Mouse (Mus musculus): ENCODE results near the gene Odc1. TPM values are rescaled to one million over a fixed set of nuclear protein-coding genes. Genes with fewer than 3 reads are reported as not detected.
"Not testable (repeated sequence)": the region's sequence is repeated elsewhere in the genome, so short reads cannot be mapped to it uniquely, and the experiment has no call there.

Gene Odc1
- total RNA-seq, 4 experiments from 2014 or later, result 76.1 to 79.2 (median 77.4) TPM

GRCm38 (mm10) chr12:17549421-17549820 lies 4.8 kb downstream of the Odc1 start:
- not testable (repeated sequence) for DNase-seq (ENCODE audit: low spot score in 2 of 2)

DNA sequence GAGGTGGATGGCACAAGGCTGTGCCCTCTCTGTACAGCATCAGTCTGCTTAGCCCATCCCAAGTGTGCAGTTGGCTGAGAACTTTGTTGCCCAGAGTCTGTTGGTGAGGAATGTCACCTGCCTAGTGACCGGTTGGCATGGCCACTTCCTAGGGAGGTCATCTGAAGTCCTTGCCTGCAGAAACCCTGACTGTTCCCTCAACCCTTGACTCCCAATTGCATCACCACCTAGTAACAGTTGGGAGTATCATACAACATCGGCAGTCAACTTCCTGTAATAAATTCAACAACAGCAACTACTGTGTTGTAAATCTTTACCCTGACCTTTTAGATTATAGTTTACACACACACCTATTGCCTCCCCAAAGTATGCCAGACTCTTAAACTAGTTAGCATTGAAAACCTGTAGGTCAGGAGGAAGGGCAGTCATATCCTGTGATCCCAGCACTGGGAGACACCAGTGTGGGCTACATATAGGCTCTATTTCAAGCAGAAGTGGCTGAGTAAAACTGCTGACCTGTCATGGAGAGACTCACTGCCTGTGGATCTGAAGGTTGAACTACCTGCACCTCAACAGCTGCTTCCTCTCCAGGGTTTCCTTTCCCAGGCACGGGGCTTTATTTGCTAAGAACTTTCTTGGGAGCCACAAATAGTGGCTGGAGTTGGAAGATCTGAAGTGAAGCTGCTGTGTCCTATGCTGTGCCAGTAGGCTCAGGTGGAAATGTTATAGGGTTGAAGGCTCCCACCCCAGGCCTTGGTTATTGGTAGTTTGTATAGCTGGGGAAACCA lies 6.8 kb downstream of the Odc1 start:
- no peak for DNase-seq (ENCODE audit: low spot score in 2 of 2)

DNA sequence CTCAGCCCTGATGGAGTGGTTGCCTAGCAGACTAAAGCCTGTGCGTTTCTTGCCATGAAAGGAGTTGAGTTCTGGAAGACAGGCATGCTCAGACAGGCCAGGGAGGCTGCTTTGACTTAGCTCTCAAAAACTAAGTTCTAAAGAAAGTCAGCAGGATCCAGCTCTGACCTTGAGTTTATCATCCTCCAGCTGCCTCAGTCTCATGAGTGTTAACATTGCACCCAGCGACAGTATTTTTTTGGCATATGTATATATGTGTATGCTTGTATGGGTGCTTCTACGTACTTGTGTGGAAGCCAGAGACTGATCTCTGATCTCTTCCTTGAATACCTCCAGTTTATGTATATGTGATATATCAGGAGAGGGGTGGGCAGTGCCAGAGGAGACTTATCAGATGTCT lies 7.8 kb downstream of the Odc1 start:
- no peak for DNase-seq (ENCODE audit: low spot score in 2 of 2)

- no peak for DNase-seq (ENCODE audit: low spot score in 2 of 2)
These were observed 8.4 kb downstream of the Odc1 start for GRCm38 (mm10) chr12:17552949-17553348.

GRCm38 (mm10) chr12:17553627-17554026 lies 9.0 kb downstream of the Odc1 start:
- no peak for DNase-seq (ENCODE audit: low spot score in 2 of 2)

DNA sequence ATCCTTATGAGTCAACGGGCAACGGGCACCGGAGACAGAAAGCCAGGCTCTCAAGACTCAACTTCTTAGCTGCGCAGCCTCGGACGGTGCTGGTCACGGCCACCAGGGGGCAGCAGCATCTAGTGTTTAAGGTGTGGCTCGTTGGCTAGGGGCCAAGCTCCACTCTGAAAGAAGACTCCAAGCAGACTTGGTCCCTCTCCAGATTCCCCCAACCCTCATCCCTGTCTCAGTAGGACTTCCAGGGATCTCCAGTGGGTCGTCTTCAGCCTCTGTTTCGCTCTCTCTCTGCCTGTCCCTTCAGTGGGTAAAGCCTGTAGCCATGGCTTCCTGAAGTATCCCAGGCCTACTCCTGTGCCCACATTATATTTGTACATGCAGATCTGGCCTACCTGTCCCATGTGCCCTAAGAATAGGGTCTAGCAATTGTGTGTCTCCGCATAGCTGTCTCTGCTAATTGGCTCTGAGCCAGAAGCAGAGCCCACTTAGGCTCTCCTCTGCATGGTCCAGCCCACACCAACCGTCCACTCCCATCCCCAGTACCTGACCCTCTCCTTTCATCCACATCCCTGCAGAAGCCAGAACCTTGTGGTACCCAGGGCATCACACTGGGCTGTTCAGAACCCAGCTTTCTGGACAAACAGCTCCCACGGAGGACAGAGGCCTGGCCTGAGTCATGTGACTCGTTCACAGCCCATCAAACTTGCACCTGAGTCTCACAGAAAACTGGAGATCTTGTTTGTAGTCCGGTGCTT lies 9.8 kb downstream of the Odc1 start:
- DNase-seq (ENCODE audit: low spot score in 2 of 2), result peak; percentile 79 to 91

DNA sequence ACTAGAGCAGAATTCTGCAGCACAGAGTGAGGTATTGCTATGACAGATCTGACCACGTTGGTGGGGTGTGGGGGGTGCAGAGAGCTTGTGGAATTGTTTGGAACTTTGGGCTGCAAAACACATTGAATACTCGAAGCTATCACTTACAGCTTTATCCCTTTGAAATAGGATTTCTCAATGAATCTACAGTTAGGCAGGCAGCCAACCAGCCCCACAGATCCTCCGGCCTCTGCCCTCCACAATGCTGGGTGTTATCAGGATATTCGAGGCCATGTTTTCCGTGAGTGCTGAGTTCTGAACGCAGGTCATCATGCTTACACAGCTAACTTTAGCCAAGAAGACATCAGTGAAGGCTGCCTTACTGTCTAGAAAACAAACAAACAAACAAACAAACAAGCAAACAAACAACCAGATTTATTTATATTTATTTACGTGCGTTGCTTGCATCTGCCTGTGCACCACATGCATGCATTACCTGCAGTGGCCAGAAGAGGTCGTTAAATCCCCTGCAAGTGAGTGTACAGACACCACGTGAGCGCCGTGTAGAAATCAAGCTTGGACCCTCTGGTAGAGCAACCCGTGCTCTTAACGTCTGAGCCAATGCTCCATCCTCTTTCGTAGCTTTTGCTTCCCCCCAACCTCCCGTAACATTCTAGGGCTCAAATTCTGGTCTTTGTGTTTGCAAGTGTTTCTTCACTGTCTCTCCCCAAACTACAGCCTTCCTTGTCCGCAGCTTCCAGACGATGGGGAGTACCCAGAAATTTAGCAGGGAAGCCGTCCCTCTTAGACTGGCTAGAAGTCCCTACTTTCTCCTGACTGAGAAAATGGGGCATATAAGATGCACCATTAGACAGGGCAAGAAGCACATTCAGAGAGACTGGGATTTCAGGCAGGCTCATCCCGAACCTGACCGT lies 12.1 kb downstream of the Odc1 start:
- DNase-seq (ENCODE audit: low spot score in 2 of 2), result peak; percentile 54 to 68

GRCm38 (mm10) chr12:17557344-17557966 lies 12.9 kb downstream of the Odc1 start:
- no peak for DNase-seq (ENCODE audit: low spot score in 2 of 2)

DNA sequence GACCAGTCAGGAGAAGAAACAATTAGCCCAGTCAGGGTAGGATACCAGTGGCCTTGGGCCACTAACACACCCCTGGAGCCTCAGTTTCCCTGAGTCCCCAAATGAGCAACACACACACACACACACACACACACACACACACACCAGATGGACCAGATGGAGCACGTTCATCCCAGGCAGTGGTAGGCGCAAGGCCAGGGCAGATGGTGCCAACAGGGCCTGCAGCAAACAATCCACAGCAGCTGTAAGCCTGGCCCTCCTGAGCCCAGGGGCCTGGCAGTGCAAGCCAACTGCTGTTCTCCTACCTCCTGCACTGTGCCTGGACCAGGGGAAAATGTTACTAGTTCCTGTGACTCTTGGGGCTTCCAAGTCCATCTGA lies 13.4 kb downstream of the Odc1 start:
- no peak for DNase-seq (ENCODE audit: low spot score in 2 of 2)

DNA sequence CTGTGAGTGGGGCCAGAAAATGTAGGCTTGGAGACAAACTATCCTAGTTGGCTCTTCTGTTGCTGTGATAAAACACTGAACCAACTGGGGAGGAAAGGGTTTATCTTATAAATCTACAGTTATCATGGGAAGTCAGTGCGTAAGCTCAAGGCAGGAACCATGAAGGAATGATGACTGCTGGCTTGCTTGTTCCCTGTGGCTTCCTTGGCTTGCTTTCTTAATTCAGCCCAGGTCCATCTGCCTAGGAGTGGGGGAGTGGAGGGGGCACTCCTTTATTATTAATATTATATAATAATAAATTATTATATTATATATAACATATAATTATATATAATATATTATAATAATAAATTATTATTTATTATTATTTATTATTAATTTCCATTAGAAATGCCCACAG lies 17.8 kb downstream of the Odc1 start:
- DNase-seq (ENCODE audit: low spot score in 2 of 2), result no peak

DNA sequence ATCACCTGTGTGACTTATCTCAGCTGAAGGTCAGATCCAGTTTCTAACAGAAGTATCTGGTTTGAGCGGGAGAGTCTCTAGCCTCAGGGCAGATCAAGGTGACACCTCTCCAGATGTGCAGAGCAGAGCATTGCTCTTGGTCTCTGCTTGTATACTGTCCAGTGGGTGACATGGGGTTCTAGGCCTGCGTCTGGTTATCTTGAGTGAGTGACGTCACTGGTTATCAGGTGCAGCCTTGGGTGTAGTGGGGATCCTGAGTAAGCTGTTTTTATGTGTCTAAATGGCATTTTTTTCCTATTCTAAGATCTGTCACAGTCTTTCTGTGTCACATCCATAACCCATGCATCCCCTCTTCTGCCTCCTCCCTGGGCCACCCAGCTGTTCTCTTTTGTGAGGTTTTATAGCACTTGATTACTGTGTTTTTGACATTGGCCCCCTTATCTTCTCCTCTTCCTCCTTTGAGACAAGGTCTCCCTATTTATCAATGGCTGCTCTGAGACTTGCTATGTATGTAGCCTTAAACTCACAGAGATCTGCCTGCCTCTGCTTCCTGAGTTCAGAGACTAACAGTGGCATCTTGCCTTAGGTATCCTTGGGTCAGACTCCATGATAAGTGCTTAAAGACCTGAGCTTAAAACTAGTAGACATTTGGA lies 20.9 kb downstream of the Odc1 start:
- no peak for DNase-seq (ENCODE audit: low spot score in 2 of 2)

DNA sequence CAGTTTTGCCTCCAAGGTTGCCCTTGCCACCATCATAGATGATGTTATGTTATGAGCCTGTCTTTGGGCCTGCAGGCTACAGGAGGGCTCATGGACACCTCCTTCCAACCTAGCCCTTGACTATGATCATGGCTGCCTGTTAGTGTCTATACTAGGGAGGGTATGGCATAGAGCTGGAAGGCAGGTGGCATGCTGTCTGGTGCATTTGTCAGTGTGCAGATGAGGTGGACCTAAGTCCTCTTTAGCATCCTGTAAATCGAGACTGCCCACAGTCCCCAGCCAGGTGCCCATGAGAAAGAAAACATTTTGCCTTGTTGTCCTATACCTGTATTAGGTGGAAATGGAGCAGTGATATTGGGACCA lies 21.4 kb downstream of the Odc1 start:
- DNase-seq (ENCODE audit: low spot score in 2 of 2), result no peak

GRCm38 (mm10) chr12:17568564-17568963 lies 24.0 kb downstream of the Odc1 start:
- DNase-seq (ENCODE audit: low spot score in 2 of 2), result no peak

GRCm38 (mm10) chr12:17574591-17574990 lies 30.0 kb downstream of the Odc1 start:
- DNase-seq (ENCODE audit: low spot score in 2 of 2), result no peak

DNA sequence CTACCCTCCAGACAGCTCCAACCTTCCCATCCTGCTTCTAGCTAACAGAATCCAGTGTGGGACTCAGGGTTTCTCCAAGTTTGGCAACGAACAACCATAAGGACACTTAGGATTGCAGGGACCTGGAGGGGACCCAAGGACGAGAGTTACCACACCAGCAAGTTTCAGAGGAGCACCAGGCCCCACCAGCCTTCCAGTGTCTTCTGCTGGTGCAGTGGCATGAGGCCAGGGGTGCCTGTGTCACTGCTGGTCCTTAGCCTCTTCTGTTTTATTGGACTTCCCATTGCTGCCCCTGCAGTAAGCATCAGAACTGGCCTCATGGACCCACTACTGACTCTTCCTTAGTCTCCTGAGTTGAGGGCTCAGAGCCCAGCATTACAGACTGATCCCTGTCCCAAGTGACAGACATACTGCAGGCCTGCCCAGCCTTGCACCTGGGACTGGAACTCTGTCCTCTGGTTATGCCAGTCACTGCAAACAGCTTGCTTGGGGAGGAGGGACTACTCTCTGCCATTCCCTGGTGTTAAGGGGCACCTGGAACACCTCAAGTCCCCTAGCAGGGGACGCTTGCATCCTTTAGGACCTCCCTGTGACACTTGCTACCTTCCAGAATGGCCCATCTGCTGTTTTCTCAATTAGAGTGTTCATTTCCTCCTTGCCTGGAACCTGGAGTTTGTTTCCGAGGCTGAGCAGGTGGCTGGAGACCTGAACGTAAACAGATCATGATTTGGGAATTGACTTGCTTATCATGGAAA lies 30.7 kb downstream of the Odc1 start:
- no peak for DNase-seq (ENCODE audit: low spot score in 2 of 2)

DNA sequence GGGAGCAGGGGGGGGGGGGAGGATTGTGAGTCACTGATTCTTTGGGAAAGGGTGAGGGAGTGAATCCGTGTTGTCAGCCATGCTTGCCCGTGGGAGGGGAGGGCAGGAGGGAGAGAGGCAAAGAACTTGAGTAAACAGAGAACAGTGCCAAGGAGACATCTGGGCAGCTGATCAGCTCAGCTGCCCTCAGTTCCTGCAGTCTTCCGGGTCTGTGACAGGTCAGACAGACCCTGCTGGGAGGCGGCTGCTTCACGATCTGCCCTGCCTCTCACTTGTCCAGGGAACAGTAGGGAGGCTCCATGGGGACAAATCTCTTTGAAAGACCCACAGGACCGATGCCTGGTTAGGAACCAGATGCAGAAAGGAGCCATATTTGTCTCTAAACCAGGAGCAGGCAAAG lies 31.4 kb downstream of the Odc1 start:
- no peak for DNase-seq (ENCODE audit: low spot score in 2 of 2)

- no peak for DNase-seq (ENCODE audit: low spot score in 2 of 2)
These were observed 34.0 kb downstream of the Odc1 start for GRCm38 (mm10) chr12:17578601-17579000.

DNA sequence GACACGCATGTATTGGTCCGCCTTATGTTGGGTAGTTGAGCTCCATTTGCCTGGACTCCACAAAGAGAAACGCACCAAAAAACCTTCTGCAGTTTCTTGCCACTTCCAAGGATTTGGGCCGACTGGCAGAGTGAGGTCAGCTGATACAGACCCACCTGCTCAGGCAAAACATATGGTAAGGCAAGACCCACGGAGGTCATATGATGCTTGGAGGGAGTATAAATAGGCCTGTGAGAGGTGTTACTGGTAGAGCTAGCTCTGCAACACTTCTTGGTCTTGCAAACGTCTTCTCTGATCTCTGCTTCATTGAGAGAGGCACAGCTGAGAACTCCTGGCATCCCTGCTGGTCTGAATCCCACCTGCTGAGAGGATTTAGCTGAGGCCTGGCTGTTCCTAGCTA lies 36.4 kb downstream of the Odc1 start:
- no peak for DNase-seq (ENCODE audit: low spot score in 2 of 2)

- no peak for DNase-seq (ENCODE audit: low spot score in 2 of 2)
These were observed 37.8 kb downstream of the Odc1 start for GRCm38 (mm10) chr12:17582406-17582805.

DNA sequence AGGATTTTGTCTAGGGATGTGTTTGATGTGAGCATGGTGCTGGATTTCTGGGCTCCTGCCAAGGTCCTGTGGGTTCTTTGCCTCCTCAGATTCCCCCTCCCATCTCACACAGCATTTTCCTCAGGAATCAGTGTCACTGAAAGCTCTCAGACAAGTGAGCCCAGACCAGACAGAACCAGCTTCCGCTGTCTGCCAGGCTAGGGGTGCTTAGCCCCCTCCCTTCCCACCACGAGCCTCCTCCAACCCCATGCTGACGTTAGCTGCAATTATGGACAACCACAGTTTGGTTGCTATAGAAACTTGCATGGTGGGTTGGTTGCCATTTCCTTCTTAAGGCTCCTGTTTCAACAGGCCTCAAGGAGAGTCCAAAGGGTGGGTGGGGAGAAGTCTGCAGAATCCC lies 39.3 kb downstream of the Odc1 start:
- peak in 1 of 2 experiments; percentile 15 for DNase-seq (ENCODE audit: low spot score in 2 of 2)

Measured in left cerebral cortex, adult 8-10 months (tissue).